Mouse (Mus musculus): Measurements from ENCODE around the gene Mrpl22.

- TF ChIP-seq POLR2A (IDR thresholded peaks at IDR 0.05; ENCODE audit: insufficient read depth, low read depth, low read length) (no peak), CTCF (IDR thresholded peaks at IDR 0.05; ENCODE audit: insufficient read depth, low read depth, low read length) (no peak)
These were observed 39.7 kb downstream of the Mrpl22 start for GRCm38 (mm10) chr11:58211062-58211681.

All from olfactory bulb, adult 2 months (tissue).